Mouse (Mus musculus): ENCODE data around the gene Smim9. TPM values are rescaled to one million over a fixed set of nuclear protein-coding genes. Genes with fewer than 3 reads are reported as not detected.

Smim9 gene
- total and polyA plus RNA-seq, 3 experiments = not detected

GRCm38 (mm10) chrX:75138182-75138581, 25.4 kb downstream of the Smim9 start:
- H3K9ac ChIP-seq (ENCODE audit: control insufficient read depth, low read depth, low read length, poor library complexity, severe bottlenecking) = no peak overlapping the region
- peaks cover 0 to 5% of the 10 kb centered on the region in 2 experiments; a peak in 2 of 4 replicates for H3K36me3 ChIP-seq (ENCODE audit: control insufficient read depth in 1 of 2, insufficient read depth in 2 of 2, low read length in 2 of 2)
- no peaks in the 10 kb centered on the region; a peak in 1 of 4 replicates for H3K4me1 ChIP-seq (ENCODE audit: control insufficient read depth in 1 of 2, insufficient read depth in 2 of 2, low read length in 2 of 2)
- H3K4me3 ChIP-seq (ENCODE audit: control insufficient read depth in 1 of 2, insufficient read depth in 1 of 2, low read depth in 2 of 2, low read length in 2 of 2) = no peak overlapping the region
- DNase-seq (ENCODE audit: low read depth, low spot score) = no peak
- no peaks in the 10 kb centered on the region for H3K9me3 ChIP-seq (replicated peaks; ENCODE audit: insufficient read depth, low read length)
- H3K79me2 ChIP-seq (ENCODE audit: control insufficient read depth, insufficient read depth, low read length, poor library complexity) = no peaks in the 10 kb centered on the region
- H3K27ac ChIP-seq (ENCODE audit: control insufficient read depth, low read depth, low read length) = no peak overlapping the region
- no peak for TF ChIP-seq KAT2A (conservative IDR thresholded peaks at IDR 0.05; ENCODE audit: low read depth, low read length)
- TF ChIP-seq ZC3H11A (IDR thresholded peaks at IDR 0.05; ENCODE audit: low read depth, low read length) = no peak
- no peak for TF ChIP-seq RAD21 (IDR thresholded peaks at IDR 0.05; ENCODE audit: low read depth, low read length)
- TF ChIP-seq ETS1 (IDR thresholded peaks at IDR 0.05; ENCODE audit: low read depth, low read length) = no peak
- TF ChIP-seq CHD2 (IDR thresholded peaks at IDR 0.05; ENCODE audit: low read length) = no peak
- no peak for TF ChIP-seq BHLHE40 (IDR thresholded peaks at IDR 0.05; ENCODE audit: borderline replicate concordance, low read depth, low read length)
- no peak for TF ChIP-seq JUND (IDR thresholded peaks at IDR 0.05; ENCODE audit: low read depth, low read length)
- TF ChIP-seq CTCF (IDR thresholded peaks at IDR 0.05 in 2 of 3, conservative IDR thresholded peaks at IDR 0.05 in 1 of 3; ENCODE audit: control insufficient read depth in 1 of 3, insufficient read depth in 1 of 3, low read depth in 2 of 3, low read length in 3 of 3, poor library complexity in 1 of 3, severe bottlenecking in 1 of 3) = no peak
- TF ChIP-seq SMC3 (IDR thresholded peaks at IDR 0.05; ENCODE audit: low read depth, low read length) = no peak
- TF ChIP-seq MEF2A (IDR thresholded peaks at IDR 0.05; ENCODE audit: extremely low read depth, insufficient replicate concordance, low read depth, low read length, poor library complexity, severe bottlenecking) = no peak
- no peak for TF ChIP-seq TCF12 (IDR thresholded peaks at IDR 0.05; ENCODE audit: low read depth, low read length)
- no peak for TF ChIP-seq GABPA (IDR thresholded peaks at IDR 0.05; ENCODE audit: low read depth, low read length)
- H3K27me3 ChIP-seq (ENCODE audit: control insufficient read depth in 1 of 2, insufficient read depth in 2 of 2, low read length in 2 of 2) = no peaks in the 10 kb centered on the region

- no peaks in the 10 kb centered on the region for H3K27me3 ChIP-seq (ENCODE audit: control insufficient read depth in 1 of 2, insufficient read depth in 2 of 2, low read length in 2 of 2)
- no peaks in the 10 kb centered on the region for H3K79me2 ChIP-seq (ENCODE audit: control insufficient read depth, insufficient read depth, low read length, poor library complexity)
- H3K4me1 ChIP-seq (ENCODE audit: control insufficient read depth in 1 of 2, insufficient read depth in 2 of 2, low read length in 2 of 2) = no peaks in the 10 kb centered on the region; a peak in 1 of 4 replicates
- no peak overlapping the region for H3K4me3 ChIP-seq (ENCODE audit: control insufficient read depth in 1 of 2, insufficient read depth in 1 of 2, low read depth in 2 of 2, low read length in 2 of 2)
- peak; percentile 53 for DNase-seq (ENCODE audit: low read depth, low spot score)
- H3K36me3 ChIP-seq (ENCODE audit: control insufficient read depth in 1 of 2, insufficient read depth in 2 of 2, low read length in 2 of 2) = peaks cover 0 to 5% of the 10 kb centered on the region in 2 experiments; a peak in 2 of 4 replicates
- no peak overlapping the region for H3K9ac ChIP-seq (ENCODE audit: control insufficient read depth, low read depth, low read length, poor library complexity, severe bottlenecking)
- H3K9me3 ChIP-seq (replicated peaks; ENCODE audit: insufficient read depth, low read length) = no peaks in the 10 kb centered on the region
- H3K27ac ChIP-seq (ENCODE audit: control insufficient read depth, low read depth, low read length) = no peak overlapping the region
- TF ChIP-seq MYC (IDR thresholded peaks at IDR 0.05; ENCODE audit: low read depth, low read length) (no peak), CTCF (IDR thresholded peaks at IDR 0.05 in 2 of 3, conservative IDR thresholded peaks at IDR 0.05 in 1 of 3; ENCODE audit: control insufficient read depth in 1 of 3, insufficient read depth in 1 of 3, low read depth in 2 of 3, low read length in 3 of 3, poor library complexity in 1 of 3, severe bottlenecking in 1 of 3) (no peak), USF2 (IDR thresholded peaks at IDR 0.05; ENCODE audit: borderline replicate concordance in 1 of 2, insufficient read depth in 1 of 2, low read depth in 1 of 2, low read length in 2 of 2) (no peak), SIN3A (IDR thresholded peaks at IDR 0.05; ENCODE audit: low read length) (no peak), RCOR1 (IDR thresholded peaks at IDR 0.05; ENCODE audit: low read depth, low read length) (no peak), EP300 (IDR thresholded peaks at IDR 0.05; ENCODE audit: low read depth in 1 of 2, low read length in 2 of 2) (0 out of 4 replicates have a peak, but pooled peaks of 1 of the 2 experiments have one; percentile 8), ELF1 (IDR thresholded peaks at IDR 0.05; ENCODE audit: low read depth, low read length) (no peak), MAFK (IDR thresholded peaks at IDR 0.05; ENCODE audit: borderline replicate concordance, low read depth, low read length) (peak; percentile 35; the same call in 1 of the 2 replicates), GABPA (IDR thresholded peaks at IDR 0.05; ENCODE audit: low read depth, low read length) (no peak), MXI1 (IDR thresholded peaks at IDR 0.05; ENCODE audit: low read depth, low read length) (no peak), JUND (IDR thresholded peaks at IDR 0.05; ENCODE audit: low read depth, low read length) (no peak), TCF12 (IDR thresholded peaks at IDR 0.05; ENCODE audit: low read depth, low read length) (no peak), CHD2 (IDR thresholded peaks at IDR 0.05; ENCODE audit: low read length) (no peak), UBTF (IDR thresholded peaks at IDR 0.05; ENCODE audit: borderline replicate concordance, insufficient read depth, low read depth, low read length) (no peak), HCFC1 (IDR thresholded peaks at IDR 0.05; ENCODE audit: low read depth, low read length) (no peak), E2F4 (IDR thresholded peaks at IDR 0.05; ENCODE audit: borderline replicate concordance, low read depth, low read length) (no peak), ZKSCAN1 (IDR thresholded peaks at IDR 0.05; ENCODE audit: low read depth, low read length) (no peak), NRF1 (IDR thresholded peaks at IDR 0.05; ENCODE audit: insufficient read depth, low read depth, low read length, poor library complexity, severe bottlenecking) (no peak), MAZ (IDR thresholded peaks at IDR 0.05; ENCODE audit: low read depth, low read length) (no peak), GATA1 (IDR thresholded peaks at IDR 0.05; ENCODE audit: low read depth, low read length) (no peak), SMC3 (IDR thresholded peaks at IDR 0.05; ENCODE audit: low read depth, low read length) (no peak), ZNF384 (IDR thresholded peaks at IDR 0.05; ENCODE audit: low read depth, low read length) (0 out of 2 replicates have a peak, but pooled peaks have one; percentile 38), CHD1 (IDR thresholded peaks at IDR 0.05; ENCODE audit: low read depth, low read length) (no peak), POLR2AphosphoS2 (IDR thresholded peaks at IDR 0.05; ENCODE audit: low read length) (no peak)
These were observed 25.8 kb downstream of the Smim9 start for GRCm38 (mm10) chrX:75137729-75138128.

All from MEL (cell line).